Mouse (Mus musculus) heart, postnatal 36 days (tissue): ENCODE results near the gene Rab4a. TPM values are rescaled to one million over a fixed set of nuclear protein-coding genes. Genes with fewer than 3 reads are reported as not detected.

Experiments used
- DNase-seq, 2 experiments: peaks; one replicate each; pipeline ENCODE4 v3.0.0; 2021 to 2022
- intact Hi-C: fragments of 180-260 bp; cut with DNase I; formaldehyde crosslinking; loops from one replicate; pipeline ENCODE4 v1.15.1; 2025
- total RNA-seq, 2 experiments: library from RNA; stranded (reverse); gene quantifications; 2 replicates each; pipeline ENCODE4 v1.2.3; 2021

Rab4a gene
- total RNA-seq, result 1 to 10 TPM; 7.3 to 7.9 TPM

- intact Hi-C loops, result no loop called here
These were observed at the start of gene Rab4a for GRCm38 (mm10) chr8:123805718-123806373. TSS of gene Rab4a (plus strand) at chr8:123805985.

GRCm38 (mm10) chr8:123756901-123757300, 48.9 kb upstream of the Rab4a start:
- DNase-seq, result no peak
- intact Hi-C loops, result no loop called here

More at GRCm38 (mm10) chr8:123805718-123806373, at the start of gene Rab4a:
- peak; percentile 80 to 83 for DNase-seq

GRCm38 (mm10) chr8:123758935-123759334, 46.9 kb upstream of the Rab4a start:
- intact Hi-C loops, result no loop called here
- no peak for DNase-seq

- intact Hi-C loops, result loop anchor here (10.0 kb wide), 1 partner anchor 55 kb away; no protein-coding TSS in a partner anchor
- no peak for DNase-seq
These were observed 45.9 kb upstream of the Rab4a start for GRCm38 (mm10) chr8:123759933-123760332.

DNA sequence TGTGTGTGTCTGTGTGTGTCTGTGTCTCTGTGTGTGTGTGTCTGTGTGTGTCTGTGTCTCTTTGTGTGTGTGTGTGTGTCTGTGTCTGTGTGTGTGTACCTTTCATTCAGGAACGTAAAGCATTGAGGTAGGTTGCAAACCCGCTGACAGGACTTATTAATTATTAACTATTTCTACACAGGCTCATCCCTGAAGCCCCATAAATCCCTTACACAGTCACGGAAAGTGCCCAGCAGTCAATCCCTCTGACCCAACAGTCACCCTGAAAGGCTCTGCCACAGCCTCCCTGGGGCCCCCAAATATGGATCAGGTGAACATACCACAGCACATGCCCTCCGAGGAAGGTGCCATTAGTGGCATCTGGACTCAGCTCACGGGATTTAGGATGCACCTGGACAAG, 45.2 kb upstream of the Rab4a start:
- intact Hi-C loops, result loop anchor here (10.0 kb wide), 1 partner anchor 56 kb away; no protein-coding TSS in a partner anchor

DNA sequence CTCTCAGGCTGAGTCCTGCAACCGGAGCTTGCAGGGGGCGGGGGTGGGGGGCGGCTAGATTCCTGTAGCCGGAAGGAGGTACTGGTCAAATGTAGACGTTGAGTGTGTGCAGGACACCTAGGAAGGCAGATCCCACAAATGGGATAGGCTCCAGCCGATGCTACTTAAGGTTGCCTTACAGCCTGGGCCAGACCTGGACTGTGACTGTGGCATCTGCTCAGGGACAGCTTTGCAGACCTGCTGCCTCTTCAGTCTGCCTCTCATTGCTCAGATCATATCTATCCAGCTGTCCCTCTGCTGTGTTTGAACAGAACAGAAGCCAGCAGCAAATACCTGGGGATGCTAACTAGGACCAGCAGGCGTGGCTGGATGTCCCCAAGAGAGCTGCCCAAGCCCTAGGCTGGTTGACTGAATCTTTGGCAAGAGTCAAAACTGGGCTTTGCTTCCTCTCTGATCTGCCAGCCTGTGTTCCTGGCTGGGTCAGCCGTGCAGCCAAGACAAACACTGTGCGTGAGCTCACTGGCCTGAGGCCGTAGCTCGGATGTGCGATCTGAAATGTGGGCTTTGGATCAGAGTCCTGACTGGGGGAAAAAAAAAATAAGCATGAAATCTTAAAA, 44.4 kb upstream of the Rab4a start:
- intact Hi-C loops, result loop anchor here (10.0 kb wide), 1 partner anchor 57 kb away; no protein-coding TSS in a partner anchor
- DNase-seq, result peak; percentile 53 to 56

More for the DNA sequence above, 45.2 kb upstream of the Rab4a start:
- DNase-seq, result no peak

DNA sequence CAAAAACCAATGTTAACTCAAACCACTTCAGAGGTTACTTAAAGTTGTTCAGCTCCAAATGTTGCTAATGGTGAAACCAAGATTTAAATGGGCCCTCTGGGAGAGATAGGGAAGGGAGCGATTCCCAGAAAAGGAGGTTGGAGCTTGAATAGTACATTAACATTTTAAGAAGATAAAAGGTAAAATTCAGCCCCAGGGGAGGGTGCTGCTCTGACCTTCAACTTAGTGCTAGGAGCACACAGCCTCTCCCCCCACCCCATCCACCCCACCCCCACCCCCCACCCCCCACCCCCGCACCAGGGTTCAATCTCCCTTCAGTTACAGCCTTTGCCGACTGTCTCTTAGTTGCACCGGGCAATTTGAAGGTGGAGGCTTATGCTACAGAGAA, 43.9 kb upstream of the Rab4a start:
- intact Hi-C loops, result loop anchor here (10.0 kb wide), 1 partner anchor 57 kb away; no protein-coding TSS in a partner anchor
- no peak for DNase-seq

GRCm38 (mm10) chr8:123763355-123763754, 42.4 kb upstream of the Rab4a start:
- DNase-seq, result no peak
- intact Hi-C loops, result loop anchor here (10.0 kb wide), 1 partner anchor 59 kb away; no protein-coding TSS in a partner anchor

GRCm38 (mm10) chr8:123764671-123765070, 41.1 kb upstream of the Rab4a start:
- intact Hi-C loops, result loop anchor here (10.0 kb wide), 1 partner anchor 60 kb away; no protein-coding TSS in a partner anchor
- no peak for DNase-seq

GRCm38 (mm10) chr8:123766516-123766915, 39.3 kb upstream of the Rab4a start:
- intact Hi-C loops, result loop anchor here (10.0 kb wide), 1 partner anchor 62 kb away; no protein-coding TSS in a partner anchor

DNA sequence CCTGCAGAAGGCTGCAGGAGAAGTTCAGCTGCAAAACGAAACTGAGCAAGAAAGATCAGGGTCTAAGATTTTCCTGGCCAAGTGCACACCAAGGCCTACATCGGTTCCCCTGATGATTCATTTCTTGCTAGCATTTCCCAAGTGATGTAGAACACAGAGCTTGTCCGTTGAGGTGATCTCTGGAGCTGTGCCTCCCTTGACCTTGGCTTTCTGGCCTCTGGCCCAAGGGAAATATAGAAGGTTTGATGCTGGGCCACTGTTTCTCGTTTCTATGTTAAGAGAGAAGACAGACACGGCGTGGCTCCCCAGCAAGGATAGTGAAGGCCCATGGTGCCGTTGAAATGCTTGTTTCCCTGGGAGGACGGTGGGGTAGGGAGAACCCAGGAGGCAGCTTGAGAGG, 37.9 kb upstream of the Rab4a start:
- intact Hi-C loops, result loop anchor here (10.0 kb wide), 1 partner anchor 63 kb away; no protein-coding TSS in a partner anchor
- DNase-seq, result no peak

More at GRCm38 (mm10) chr8:123766516-123766915, 39.3 kb upstream of the Rab4a start:
- no peak for DNase-seq

- DNase-seq, result peak; percentile 58 to 68
- intact Hi-C loops, result loop anchor here (1.0 to 10.0 kb wide), 2 partner anchors 64 to 115 kb away; partner anchors contain the start of gene Rhou
These were observed 37.1 kb upstream of the Rab4a start for GRCm38 (mm10) chr8:123768492-123769356.

DNA sequence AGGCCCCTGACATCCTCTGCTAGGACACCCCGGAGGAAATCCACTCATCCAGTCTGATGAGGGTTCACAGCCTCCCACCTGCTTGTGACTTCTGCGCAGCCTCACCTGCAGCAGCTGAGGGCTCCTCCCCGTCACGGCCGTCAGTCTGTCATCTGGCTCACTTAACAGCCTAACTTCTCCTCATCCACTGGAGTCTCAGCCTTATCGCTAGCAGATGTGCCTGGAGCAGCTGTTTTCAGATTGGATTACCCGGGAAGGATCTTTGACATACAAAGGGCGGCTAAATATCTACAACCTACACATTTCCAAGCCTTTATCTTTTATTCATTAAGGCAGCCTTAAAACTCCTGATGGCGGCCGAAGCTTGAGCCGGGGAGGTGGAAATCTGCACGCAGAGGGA, 32.3 kb upstream of the Rab4a start:
- DNase-seq, result no peak
- intact Hi-C loops, result no loop called here

DNA sequence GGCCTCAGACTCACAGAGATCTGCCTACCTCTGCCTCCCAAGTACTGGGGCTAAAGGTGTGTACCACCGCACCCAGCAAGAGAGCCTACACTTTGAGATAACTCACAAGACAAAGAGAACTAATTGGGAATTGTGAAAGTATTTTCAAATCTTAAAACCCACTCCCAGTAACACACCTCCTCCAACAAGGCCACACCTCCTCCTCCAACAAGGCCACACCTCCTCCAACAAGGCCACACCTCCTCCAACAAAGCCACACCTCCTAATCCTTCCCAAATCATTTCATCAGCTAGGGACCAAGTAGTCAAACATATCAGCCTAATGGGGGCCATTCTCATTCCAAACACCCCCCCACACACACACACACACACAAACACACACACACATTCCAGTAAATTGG, 31.3 kb upstream of the Rab4a start:
- intact Hi-C loops, result no loop called here

DNA sequence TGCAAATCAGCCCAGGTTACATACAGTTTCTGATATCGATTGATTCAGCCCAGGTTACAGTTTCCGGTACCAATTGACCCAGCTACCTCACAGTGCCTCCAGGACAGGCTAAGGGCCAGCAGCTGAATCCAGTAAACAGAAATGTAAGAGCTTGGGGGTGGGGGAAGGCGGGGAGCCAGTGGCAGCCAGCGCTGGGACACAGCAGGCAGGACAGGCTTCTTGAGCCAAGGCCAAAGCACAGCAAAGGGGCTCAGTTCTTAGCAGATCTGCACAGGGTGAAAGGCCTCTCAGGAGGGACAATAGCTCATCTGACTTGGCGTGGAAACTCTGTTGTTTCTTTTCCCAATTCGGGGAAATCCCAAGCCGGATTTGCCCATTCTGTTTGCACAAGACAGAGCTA, 28.5 kb upstream of the Rab4a start:
- peak in 1 of 2 experiments; percentile 32 for DNase-seq
- intact Hi-C loops, result no loop called here

More for the DNA sequence above, 31.3 kb upstream of the Rab4a start:
- DNase-seq, result no peak

GRCm38 (mm10) chr8:123780471-123780870, 25.3 kb upstream of the Rab4a start:
- no peak for DNase-seq
- intact Hi-C loops, result no loop called here

GRCm38 (mm10) chr8:123781256-123781655, 24.5 kb upstream of the Rab4a start:
- intact Hi-C loops, result no loop called here
- no peak for DNase-seq

GRCm38 (mm10) chr8:123783525-123784249, 22.1 kb upstream of the Rab4a start:
- intact Hi-C loops, result loop anchor here (1.0 kb wide), 1 partner anchor 130 kb away; the partner anchor contains the start of gene Rhou
- DNase-seq, result peak; percentile 67 to 76

DNA sequence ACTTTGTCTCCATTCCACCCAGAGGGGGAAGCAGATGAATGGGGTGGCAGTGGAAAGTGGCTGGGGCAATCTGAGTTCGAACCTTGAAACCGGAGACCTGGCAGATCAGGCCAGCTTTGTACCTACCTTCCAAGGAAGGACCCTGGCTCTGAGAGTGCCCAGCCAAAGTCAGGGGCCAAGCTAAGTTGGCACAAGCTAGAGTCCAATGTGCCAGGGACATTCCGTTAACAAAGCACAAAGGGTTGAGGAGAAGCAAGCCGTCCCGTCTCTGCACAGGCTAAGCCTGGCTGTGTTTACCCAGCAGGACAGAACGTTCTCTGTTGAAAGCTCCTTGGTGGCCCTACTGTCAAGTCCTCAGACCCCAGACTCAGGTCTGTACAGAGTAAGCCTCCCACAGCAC, 19.6 kb upstream of the Rab4a start:
- peak; percentile 38 to 50 for DNase-seq
- intact Hi-C loops, result no loop called here

DNA sequence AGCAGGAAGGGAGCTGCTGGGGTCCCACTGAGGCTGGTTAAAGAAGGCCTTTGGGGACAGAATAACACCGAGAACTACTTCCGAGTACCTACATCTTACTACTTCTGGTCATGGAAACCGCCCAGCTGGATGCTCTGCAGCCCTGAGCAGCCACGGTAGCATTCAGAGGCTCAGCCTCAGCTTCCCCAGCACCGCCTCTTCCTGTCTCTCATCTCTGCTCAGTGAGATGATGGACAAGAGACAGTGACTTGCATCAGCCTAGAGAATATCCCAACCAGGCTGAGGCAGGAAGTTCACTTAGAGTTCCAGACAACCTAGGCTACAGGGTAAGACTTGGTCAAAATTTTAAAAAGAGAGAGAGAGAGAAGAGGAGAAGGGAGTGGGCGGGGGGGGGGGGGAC, 19.1 kb upstream of the Rab4a start:
- intact Hi-C loops, result no loop called here
- DNase-seq, result no peak
